Mouse (Mus musculus) forebrain, embryonic 12.5 days (tissue): ENCODE measurements around the gene Trip12. TPM values are rescaled to one million over a fixed set of nuclear protein-coding genes. Genes with fewer than 3 reads are reported as not detected.

Source experiments
- ATAC-seq: fragments of 200-750 bp; cut with Nextera tagmentation; 2 replicates; pipeline ENCODE4 v1.8.0; 2017; ENCODE audit warnings: moderate TSS enrichment; ENCODE audit not compliant: low FRiP score
- H3K27ac ChIP-seq: fragments of 300-500 bp; sonication (generic); 2 replicates; pipeline ENCODE4 v1.5.1; 2016; ENCODE audit warnings: mild to moderate bottlenecking
- H3K27me3 ChIP-seq: fragments of 300-500 bp; sonication (generic); 2 replicates; pipeline ENCODE4 v1.6.1; 2016; ENCODE audit warnings: mild to moderate bottlenecking
- H3K36me3 ChIP-seq: fragments of 300-500 bp; sonication (generic); replicated peaks from 2 replicates; pipeline ENCODE4 v1.6.1; 2016; ENCODE audit warnings: mild to moderate bottlenecking
- H3K4me1 ChIP-seq: fragments of 300-500 bp; sonication (generic); 2 replicates; pipeline ENCODE4 v1.6.1; 2016
- H3K4me2 ChIP-seq: fragments of 300-500 bp; sonication (generic); 2 replicates; pipeline ENCODE4 v1.6.1; 2016; ENCODE audit warnings: mild to moderate bottlenecking, moderate library complexity
- H3K4me3 ChIP-seq: fragments of 300-500 bp; sonication (generic); replicated peaks from 2 replicates; pipeline ENCODE4 v1.5.1; 2016; ENCODE audit warnings: mild to moderate bottlenecking
- H3K9ac ChIP-seq: fragments of 300-500 bp; sonication (generic); 2 replicates; pipeline ENCODE4 v1.6.1; 2016; ENCODE audit warnings: mild to moderate bottlenecking
- H3K9me3 ChIP-seq: fragments of 300-500 bp; sonication (generic); 2 replicates; pipeline ENCODE4 v1.6.1; 2016
- WGBS: fragments of 180-500 bp; shearing (Covaris S2); methylation state at CpG from one replicate; pipeline ENCODE4 v1.1.7; 2016; 5-methylcytosine and 5-hydroxymethylcytosine counted together
- polyA plus RNA-seq: library from polyadenylated mRNA; unstranded; fragments of >200 nt; fragmentation: Nextera tagmentation; extraction: Ambion mirVana; gene quantifications from 2 replicates; pipeline ENCODE4 v1.2.1, GENCODE M21; 2016

The Trip12 gene
- polyA plus RNA-seq, 1 experiment from 2014 or later: 108 TPM

DNA sequence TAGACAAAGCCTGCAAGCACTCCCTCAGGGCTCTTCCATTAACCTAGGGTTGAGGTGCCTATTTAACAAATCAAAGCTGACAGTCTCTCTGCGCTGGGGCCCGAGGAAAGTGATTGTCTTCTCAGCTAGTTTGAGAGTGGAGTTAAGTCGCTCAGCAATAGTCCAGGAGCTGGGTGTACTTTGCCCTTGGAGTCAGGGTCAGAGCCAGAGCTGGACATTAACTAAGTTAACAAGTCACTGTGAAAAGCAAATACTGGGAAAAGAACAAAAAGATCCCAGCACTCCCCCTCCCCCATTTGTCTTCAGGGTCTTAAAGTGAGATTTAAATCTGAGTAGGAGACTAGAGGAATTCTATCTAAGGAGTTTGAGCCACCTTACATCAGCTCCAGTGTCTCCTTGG, 31.8 kb upstream of the Trip12 start:
- ATAC-seq: no peak
- no peaks in the 10 kb centered on the region for H3K36me3 ChIP-seq
- no peak overlapping the region for H3K9ac ChIP-seq
- no peaks in the 10 kb centered on the region for H3K9me3 ChIP-seq
- H3K4me2 ChIP-seq: no peak overlapping the region
- H3K4me1 ChIP-seq: no peaks in the 10 kb centered on the region; the same call in 1 of the 2 replicates
- no peaks in the 10 kb centered on the region for H3K27me3 ChIP-seq
- 12% methylated on average over 3 of the region's 3 CpGs for WGBS
- H3K27ac ChIP-seq: no peak overlapping the region
- no peak overlapping the region for H3K4me3 ChIP-seq

DNA sequence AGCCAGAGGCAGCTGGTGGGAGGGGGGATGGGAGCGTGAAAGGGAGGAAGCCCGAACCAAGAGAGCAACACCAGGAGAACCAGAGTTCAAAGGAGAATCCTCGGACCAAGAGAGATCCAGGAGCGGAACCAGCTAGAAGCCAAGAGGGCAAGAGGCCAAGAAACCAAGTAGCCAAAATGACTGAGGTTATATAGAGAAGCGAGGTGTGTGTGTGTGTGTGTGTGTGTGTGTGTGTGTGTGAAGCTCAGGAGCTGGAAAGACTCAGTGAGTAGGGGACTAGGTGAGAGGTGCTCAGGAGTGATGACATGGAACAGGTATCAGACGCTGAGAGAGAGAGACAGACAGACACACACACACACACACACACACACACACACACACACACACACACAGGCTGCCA, 30.8 kb upstream of the Trip12 start:
- H3K4me3 ChIP-seq: no peak overlapping the region

GRCm38 (mm10) chr1:84869498-84869897, 29.2 kb upstream of the Trip12 start:
- H3K9ac ChIP-seq: no peak overlapping the region
- H3K4me1 ChIP-seq: no peaks in the 10 kb centered on the region; the same call in 1 of the 2 replicates
- 47% methylated on average over 7 of the region's 7 CpGs for WGBS
- H3K9me3 ChIP-seq: no peaks in the 10 kb centered on the region
- H3K27ac ChIP-seq: no peak overlapping the region
- no peaks in the 10 kb centered on the region for H3K36me3 ChIP-seq
- no peak for ATAC-seq
- H3K4me2 ChIP-seq: no peak overlapping the region
- no peak overlapping the region for H3K4me3 ChIP-seq
- H3K27me3 ChIP-seq: no peaks in the 10 kb centered on the region

More for the DNA sequence above, 30.8 kb upstream of the Trip12 start:
- no peaks in the 10 kb centered on the region for H3K9me3 ChIP-seq
- no peak overlapping the region for H3K27ac ChIP-seq
- no peaks in the 10 kb centered on the region; the same call in 1 of the 2 replicates for H3K4me1 ChIP-seq
- WGBS: 64% methylated on average over 6 of the region's 6 CpGs
- no peaks in the 10 kb centered on the region for H3K36me3 ChIP-seq
- no peak for ATAC-seq
- H3K27me3 ChIP-seq: no peaks in the 10 kb centered on the region
- no peak overlapping the region for H3K9ac ChIP-seq
- H3K4me2 ChIP-seq: no peak overlapping the region

DNA sequence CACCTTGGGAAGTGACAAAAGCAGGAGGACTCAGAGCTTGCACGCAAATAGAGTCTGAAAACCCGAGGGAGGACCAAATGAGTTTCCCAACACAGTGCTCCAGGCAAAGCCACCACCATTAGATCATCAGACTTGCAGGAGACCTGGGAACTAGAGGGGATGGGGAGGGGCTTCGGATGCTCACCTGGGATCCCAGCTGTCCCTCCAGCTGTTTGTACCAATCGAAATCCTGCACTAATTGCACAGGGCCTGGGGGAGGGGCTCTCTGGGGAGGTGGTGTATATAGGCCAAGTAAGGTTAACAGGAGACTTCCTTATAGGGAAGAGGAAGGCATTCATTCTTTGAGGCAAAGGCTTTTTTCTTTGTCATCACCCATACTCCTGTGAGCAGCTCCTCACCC, 28.5 kb upstream of the Trip12 start:
- Histone ChIP-seq H3K27ac (no peak overlapping the region), H3K36me3 (no peaks in the 10 kb centered on the region), H3K4me2 (no peak overlapping the region), H3K9me3 (no peaks in the 10 kb centered on the region), H3K27me3 (no peaks in the 10 kb centered on the region), H3K4me1 (no peaks in the 10 kb centered on the region; the same call in 1 of the 2 replicates), H3K4me3 (no peak overlapping the region), H3K9ac (no peak overlapping the region)
- WGBS: 68% methylated on average over 4 of the region's 4 CpGs
- no peak for ATAC-seq

GRCm38 (mm10) chr1:84868311-84868710, 28.0 kb upstream of the Trip12 start:
- no peak overlapping the region for H3K27ac ChIP-seq
- no peaks in the 10 kb centered on the region for H3K9me3 ChIP-seq
- ATAC-seq: no peak
- H3K9ac ChIP-seq: no peak overlapping the region
- H3K36me3 ChIP-seq: no peaks in the 10 kb centered on the region
- H3K4me1 ChIP-seq: no peaks in the 10 kb centered on the region; the same call in 1 of the 2 replicates
- no peak overlapping the region for H3K4me3 ChIP-seq
- H3K27me3 ChIP-seq: no peaks in the 10 kb centered on the region
- H3K4me2 ChIP-seq: no peak overlapping the region

GRCm38 (mm10) chr1:84866706-84867230, 26.5 kb upstream of the Trip12 start:
- Histone ChIP-seq H3K36me3 (no peaks in the 10 kb centered on the region), H3K27me3 (no peaks in the 10 kb centered on the region), H3K27ac (no peak overlapping the region), H3K4me2 (no peak overlapping the region), H3K4me3 (no peak overlapping the region), H3K9me3 (no peaks in the 10 kb centered on the region), H3K4me1 (no peaks in the 10 kb centered on the region; the same call in 1 of the 2 replicates), H3K9ac (no peak overlapping the region)
- WGBS: 100% methylated on average over 3 of the region's 3 CpGs
- ATAC-seq: no peak

GRCm38 (mm10) chr1:84866231-84866630, 25.9 kb upstream of the Trip12 start:
- no peaks in the 10 kb centered on the region for H3K27me3 ChIP-seq
- H3K4me1 ChIP-seq: no peaks in the 10 kb centered on the region; the same call in 1 of the 2 replicates
- WGBS: 94% methylated on average over 6 of the region's 6 CpGs
- no peaks in the 10 kb centered on the region for H3K9me3 ChIP-seq
- no peak overlapping the region for H3K4me2 ChIP-seq
- H3K4me3 ChIP-seq: no peak overlapping the region
- no peak overlapping the region for H3K27ac ChIP-seq
- H3K9ac ChIP-seq: no peak overlapping the region
- no peaks in the 10 kb centered on the region for H3K36me3 ChIP-seq
- ATAC-seq: no peak

GRCm38 (mm10) chr1:84864645-84865044, 24.3 kb upstream of the Trip12 start:
- no peak overlapping the region for H3K4me3 ChIP-seq
- H3K27me3 ChIP-seq: no peaks in the 10 kb centered on the region
- no peaks in the 10 kb centered on the region for H3K36me3 ChIP-seq
- H3K4me2 ChIP-seq: no peak overlapping the region
- WGBS: 75% methylated on average over 2 of the region's 2 CpGs
- no peak overlapping the region for H3K9ac ChIP-seq
- no peak overlapping the region for H3K27ac ChIP-seq
- no peak for ATAC-seq
- H3K9me3 ChIP-seq: no peaks in the 10 kb centered on the region
- no peaks in the 10 kb centered on the region; the same call in 1 of the 2 replicates for H3K4me1 ChIP-seq

DNA sequence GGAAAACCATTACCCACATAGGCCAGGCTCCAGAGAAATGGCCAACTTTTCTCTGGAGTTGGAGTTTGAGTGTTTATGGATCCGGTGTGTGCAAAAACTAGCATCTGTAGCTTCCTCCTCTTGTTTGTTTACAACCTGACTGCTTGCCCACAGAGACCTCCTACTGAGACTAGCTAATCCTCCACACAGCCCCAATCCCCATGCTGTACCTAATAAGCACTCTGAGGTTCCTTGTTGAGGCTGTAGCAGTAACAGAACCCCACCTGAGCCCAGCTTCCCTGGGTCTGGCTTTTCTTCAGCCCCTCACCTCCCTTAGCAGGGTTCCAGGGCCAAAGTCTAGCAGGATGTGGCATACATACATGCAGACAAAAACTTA, 20.9 kb upstream of the Trip12 start:
- ATAC-seq: no peak
- Histone ChIP-seq H3K4me1 (no peaks in the 10 kb centered on the region), H3K4me2 (no peak overlapping the region), H3K27me3 (no peaks in the 10 kb centered on the region), H3K4me3 (no peak overlapping the region), H3K9ac (no peak overlapping the region), H3K9me3 (no peaks in the 10 kb centered on the region), H3K36me3 (no peaks in the 10 kb centered on the region), H3K27ac (no peak overlapping the region)
- WGBS: 86% methylated on average over 1 of the region's 1 CpGs

DNA sequence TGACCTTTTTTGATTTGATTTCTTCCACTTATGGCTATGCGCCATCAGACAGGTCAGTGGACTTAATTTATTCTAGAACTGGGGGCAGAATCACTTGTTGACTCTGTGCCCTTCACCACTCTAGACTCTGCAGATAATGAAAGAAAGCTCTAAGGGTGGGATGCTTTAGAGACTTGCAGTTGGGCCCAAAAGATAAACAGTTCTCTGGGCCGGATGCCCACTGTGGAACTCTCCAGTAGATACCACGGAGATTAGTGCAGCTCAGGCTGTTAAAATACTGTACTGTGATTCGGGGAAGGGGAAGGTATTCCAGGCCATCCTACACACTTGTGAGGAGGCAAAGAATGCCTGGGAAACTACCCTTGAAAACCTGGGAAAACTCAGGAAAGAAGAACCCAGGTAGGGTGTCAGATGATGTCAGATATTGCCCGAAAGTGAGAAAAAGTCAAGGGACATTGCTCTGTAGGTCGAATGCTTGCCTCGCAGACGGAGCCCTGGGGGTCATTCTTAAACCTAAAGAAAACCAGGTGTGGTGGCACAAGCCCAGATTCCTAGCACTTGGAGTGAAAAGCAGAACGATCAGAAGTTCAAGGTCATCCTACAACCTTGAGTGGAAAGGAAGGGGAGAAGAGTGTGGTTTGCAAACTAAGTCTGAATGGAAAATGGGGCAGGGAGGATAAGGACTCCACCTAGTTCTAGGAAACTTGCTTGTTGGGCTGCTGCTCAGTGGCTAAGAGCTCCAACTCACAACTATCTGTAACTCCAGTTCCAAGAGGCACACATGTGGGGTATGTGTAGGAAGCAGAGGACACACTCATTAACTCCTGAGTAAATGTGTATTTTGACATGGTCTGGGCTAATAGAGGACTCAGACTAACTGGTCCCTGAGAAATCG, 20.3 kb upstream of the Trip12 start:
- H3K27ac ChIP-seq: no peak overlapping the region
- ATAC-seq: no peak
- no peak overlapping the region for H3K4me3 ChIP-seq
- H3K36me3 ChIP-seq: no peaks in the 10 kb centered on the region
- H3K9me3 ChIP-seq: no peaks in the 10 kb centered on the region
- H3K4me1 ChIP-seq: no peaks in the 10 kb centered on the region
- 81% methylated on average over 10 of the region's 10 CpGs for WGBS
- H3K4me2 ChIP-seq: no peak overlapping the region
- H3K27me3 ChIP-seq: no peaks in the 10 kb centered on the region
- H3K9ac ChIP-seq: no peak overlapping the region

DNA sequence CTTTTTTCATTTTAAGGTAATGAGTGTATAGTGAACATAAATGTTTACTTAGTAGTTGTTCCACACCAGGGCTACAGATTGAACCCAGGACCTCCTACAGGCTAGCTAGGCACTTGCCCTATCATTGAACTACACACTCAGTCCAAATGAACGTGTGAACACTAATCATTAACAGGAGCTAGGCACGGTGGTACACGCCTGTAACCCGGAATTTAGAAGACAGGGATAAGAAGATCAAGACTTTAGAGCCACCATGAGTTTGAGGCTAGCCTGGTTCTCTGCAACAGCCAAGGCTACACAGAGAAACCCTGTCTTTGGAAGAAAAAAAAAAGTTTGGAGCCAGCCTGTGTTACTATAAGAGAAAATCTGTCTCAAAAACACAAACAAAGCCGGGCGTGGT, 19.3 kb upstream of the Trip12 start:
- Histone ChIP-seq H3K9me3 (no peaks in the 10 kb centered on the region), H3K9ac (no peak overlapping the region), H3K27me3 (no peaks in the 10 kb centered on the region), H3K27ac (no peak overlapping the region), H3K4me1 (no peaks in the 10 kb centered on the region), H3K4me2 (no peak overlapping the region), H3K36me3 (no peaks in the 10 kb centered on the region), H3K4me3 (no peak overlapping the region)
- no peak for ATAC-seq
- 89% methylated on average over 6 of the region's 6 CpGs for WGBS

DNA sequence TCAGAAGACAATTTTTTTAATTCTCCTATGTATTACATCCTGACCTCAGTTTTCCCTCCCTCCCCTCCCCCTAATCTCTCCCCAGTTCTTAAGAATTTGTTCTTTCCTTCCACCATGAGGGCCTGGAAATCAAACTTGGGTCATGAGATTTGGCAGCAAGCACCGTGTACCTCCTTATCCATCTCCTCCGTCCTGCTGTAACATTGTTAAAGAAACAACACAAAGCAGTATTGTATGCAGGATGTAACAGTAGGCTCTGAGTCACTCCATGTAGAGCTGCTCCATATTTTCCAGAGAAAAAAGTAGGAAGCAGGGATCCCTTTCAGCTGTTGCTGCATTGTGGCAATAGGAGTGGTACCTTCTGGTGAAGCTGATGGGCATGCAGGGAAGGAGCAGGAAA, 15.4 kb upstream of the Trip12 start:
- Histone ChIP-seq H3K9me3 (no peaks in the 10 kb centered on the region), H3K4me2 (no peak overlapping the region), H3K4me1 (peaks cover 2% of the 10 kb centered on the region; the same call in 1 of the 2 replicates), H3K27ac (no peak overlapping the region), H3K9ac (no peak overlapping the region), H3K36me3 (no peaks in the 10 kb centered on the region), H3K27me3 (no peaks in the 10 kb centered on the region), H3K4me3 (no peak overlapping the region)
- ATAC-seq: no peak
- WGBS: 84% methylated on average over 2 of the region's 2 CpGs

GRCm38 (mm10) chr1:84854966-84855365, 14.7 kb upstream of the Trip12 start:
- Histone ChIP-seq H3K9me3 (no peaks in the 10 kb centered on the region), H3K36me3 (no peaks in the 10 kb centered on the region), H3K9ac (no peak overlapping the region), H3K4me1 (peaks cover 2% of the 10 kb centered on the region; the same call in 1 of the 2 replicates), H3K4me3 (no peak overlapping the region), H3K27ac (no peak overlapping the region), H3K4me2 (no peak overlapping the region), H3K27me3 (no peaks in the 10 kb centered on the region)
- no peak for ATAC-seq
- 85% methylated on average over 2 of the region's 2 CpGs for WGBS
